Mouse (Mus musculus) ES-Bruce4 (cell line): ENCODE measurements around the gene Noct.

Experiments
- CTCF ChIP-seq: IDR thresholded peaks from one replicate; pipeline ENCODE4 v1.8.1; 2011; ENCODE audit warnings: low read depth, low read length
- POLR2A ChIP-seq: IDR thresholded peaks from one replicate; pipeline ENCODE4 v1.8.1; 2011; ENCODE audit warnings: low read length; ENCODE audit not compliant: insufficient read depth

DNA sequence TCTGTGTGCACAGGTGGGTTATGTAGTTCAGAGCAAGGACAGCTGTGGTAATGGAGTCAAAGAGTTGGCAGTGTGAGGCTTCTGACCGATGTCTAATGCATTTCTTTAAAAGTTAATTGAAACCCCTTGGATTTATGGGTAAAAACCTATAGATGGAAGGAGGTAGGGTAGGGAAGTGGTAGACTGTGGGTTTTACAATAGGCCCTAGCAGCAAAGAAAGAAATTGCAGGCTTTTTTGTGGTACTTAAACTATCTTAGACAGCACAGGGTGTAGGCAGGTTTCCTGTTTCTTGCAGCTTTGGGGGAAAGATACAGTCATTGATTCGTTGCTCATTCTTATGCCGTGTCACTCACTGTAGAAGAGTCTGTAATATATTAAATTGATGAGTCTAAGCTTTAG lies 2.4 kb downstream of the Noct start:
- TF ChIP-seq CTCF, result no peak
- TF ChIP-seq POLR2A, result no peak
